Mouse (Mus musculus): Measurements from ENCODE around the gene Ncf1.

Gene Ncf1

GRCm38 (mm10) chr5:134243661-134244436 is 14.4 kb upstream of the Ncf1 start:
- DNase-seq, result no peak

- no peak for DNase-seq
Observed at GRCm38 (mm10) chr5:134241831-134242230, 12.4 kb upstream of the Ncf1 start.

- no peak for DNase-seq
Observed at GRCm38 (mm10) chr5:134237936-134238760, 8.7 kb upstream of the Ncf1 start.

GRCm38 (mm10) chr5:134237508-134237907 is 8.1 kb upstream of the Ncf1 start:
- DNase-seq, result no peak

GRCm38 (mm10) chr5:134236796-134237195 is 7.4 kb upstream of the Ncf1 start:
- DNase-seq, result no peak

GRCm38 (mm10) chr5:134236241-134236640 is 6.8 kb upstream of the Ncf1 start:
- DNase-seq, result no peak

- DNase-seq, result peak; percentile 70 to 79
Observed at GRCm38 (mm10) chr5:134235111-134235510, 5.7 kb upstream of the Ncf1 start.

- DNase-seq, result no peak
Observed at GRCm38 (mm10) chr5:134234205-134234604, 4.8 kb upstream of the Ncf1 start.

GRCm38 (mm10) chr5:134233244-134233651 is 3.8 kb upstream of the Ncf1 start:
- no peak for DNase-seq

- peak; percentile 37 to 54 for DNase-seq
Observed at GRCm38 (mm10) chr5:134232568-134232967, 3.1 kb upstream of the Ncf1 start.

GRCm38 (mm10) chr5:134232111-134232510 is 2.7 kb upstream of the Ncf1 start:
- DNase-seq, result no peak

- no peak for DNase-seq
Observed at GRCm38 (mm10) chr5:134231376-134231775, 2.0 kb upstream of the Ncf1 start.

- no peak for DNase-seq
Observed at GRCm38 (mm10) chr5:134228249-134228638, 1.2 kb downstream of the Ncf1 start.

- DNase-seq, result peak in 1 of 2 experiments; percentile 55
Observed at GRCm38 (mm10) chr5:134227574-134228248, 1.7 kb downstream of the Ncf1 start.

- DNase-seq, result peak in 1 of 2 experiments; percentile 46
Observed at GRCm38 (mm10) chr5:134226946-134227345, 2.5 kb downstream of the Ncf1 start.

GRCm38 (mm10) chr5:134225110-134225901 is 4.1 kb downstream of the Ncf1 start:
- peak; percentile 38 to 62 for DNase-seq

GRCm38 (mm10) chr5:134221708-134222150 is 7.7 kb downstream of the Ncf1 start:
- peak in 1 of 2 experiments; percentile 52 for DNase-seq

GRCm38 (mm10) chr5:134221278-134221677 is 8.1 kb downstream of the Ncf1 start:
- no peak for DNase-seq

- DNase-seq, result no peak
Observed at GRCm38 (mm10) chr5:134217900-134218299, 11.5 kb downstream of the Ncf1 start.

- DNase-seq, result peak; percentile 62 to 66
Observed at GRCm38 (mm10) chr5:134214021-134214806, 15.2 kb downstream of the Ncf1 start.

- DNase-seq, result peak in 1 of 2 experiments; percentile 25
Observed at GRCm38 (mm10) chr5:134209931-134210554, 19.4 kb downstream of the Ncf1 start.

Measured in kidney, postnatal 4 days (tissue).